Mouse (Mus musculus) lung, postnatal 0 days (tissue): ENCODE results near the gene Ryk.

Experiments
- CTCF ChIP-seq: IDR thresholded peaks from 2 replicates; pipeline ENCODE4 v1.5.1; 2016; ENCODE audit warnings: antibody characterized with exemption, mild to moderate bottlenecking
- EP300 ChIP-seq: IDR thresholded peaks from 2 replicates; pipeline ENCODE4 v1.6.1; 2016; ENCODE audit warnings: antibody characterized with exemption, mild to moderate bottlenecking, control low read depth

GRCm38 (mm10) chr9:102923836-102924235, 89.1 kb downstream of the Ryk start:
- TF ChIP-seq CTCF (no peak), EP300 (no peak)
